Mouse (Mus musculus) cerebellum, postnatal 10 days (tissue): ENCODE data around the gene Dhrs7b.

Experiments used
- DNase-seq, 2 experiments: peaks; one replicate each; pipeline ENCODE4 v3.0.0; 2021; ENCODE audit warnings: mixed read lengths in 2 of 2

Gene Dhrs7b

GRCm38 (mm10) chr11:60902001-60902400 lies 71.6 kb downstream of the Dhrs7b start:
- no peak for DNase-seq

- DNase-seq: no peak
Measured at GRCm38 (mm10) chr11:60902486-60902885, 72.1 kb downstream of the Dhrs7b start.

GRCm38 (mm10) chr11:60903661-60904061 lies 73.2 kb downstream of the Dhrs7b start:
- DNase-seq: peak; percentile 30 to 33

- DNase-seq: peak; percentile 50 to 61
Measured at GRCm38 (mm10) chr11:60905407-60906120, 75.1 kb downstream of the Dhrs7b start.

GRCm38 (mm10) chr11:60906449-60906848 lies 76.0 kb downstream of the Dhrs7b start:
- DNase-seq: no peak

GRCm38 (mm10) chr11:60908073-60908472 lies 77.6 kb downstream of the Dhrs7b start:
- DNase-seq: no peak

- peak in 1 of 2 experiments; percentile 26 for DNase-seq
Measured at GRCm38 (mm10) chr11:60909626-60910025, 79.2 kb downstream of the Dhrs7b start.
